Mouse (Mus musculus) intestine, postnatal 0 days (tissue): Measurements from ENCODE around the gene 1700015F17Rik. TPM values are rescaled to one million over a fixed set of nuclear protein-coding genes. Genes with fewer than 3 reads are reported as not detected.

Experiments used
- ATAC-seq: fragments of 200-750 bp; cut with Nextera tagmentation; 2 replicates; pipeline ENCODE4 v1.8.0; 2017; ENCODE audit warnings: mild to moderate bottlenecking, moderate TSS enrichment, moderate library complexity
- H3K27ac ChIP-seq: fragments of 300-500 bp; sonication (generic); 2 replicates; pipeline ENCODE4 v1.5.1; 2014; ENCODE audit warnings: mild to moderate bottlenecking, low read depth, low read length, moderate library complexity
- H3K27me3 ChIP-seq: fragments of 300-500 bp; sonication (generic); replicated peaks from 2 replicates; pipeline ENCODE4 v1.6.1; 2014; ENCODE audit warnings: low read length, mixed read lengths; ENCODE audit not compliant: control insufficient read depth, insufficient read depth
- H3K36me3 ChIP-seq: fragments of 300-500 bp; sonication (generic); 2 replicates; pipeline ENCODE4 v1.6.1; 2014; ENCODE audit warnings: mild to moderate bottlenecking, moderate library complexity; ENCODE audit not compliant: control insufficient read depth, insufficient read depth
- H3K4me1 ChIP-seq: fragments of 300-500 bp; sonication (generic); replicated peaks from 2 replicates; pipeline ENCODE4 v1.6.1; 2014; ENCODE audit warnings: antibody characterized with exemption, low read length, mixed read lengths; ENCODE audit not compliant: control insufficient read depth, insufficient read depth
- H3K4me2 ChIP-seq: fragments of 300-500 bp; sonication (generic); replicated peaks from 2 replicates; pipeline ENCODE4 v1.6.1; 2014; ENCODE audit warnings: low read depth, mild to moderate bottlenecking, moderate library complexity
- H3K4me3 ChIP-seq: fragments of 300-500 bp; sonication (generic); 2 replicates; pipeline ENCODE4 v1.5.1; 2014; ENCODE audit warnings: low read depth, low read length
- H3K9ac ChIP-seq: fragments of 300-500 bp; sonication (generic); 2 replicates; pipeline ENCODE4 v1.6.1; 2014; ENCODE audit warnings: mild to moderate bottlenecking, low read depth, low read length
- H3K9me3 ChIP-seq: fragments of 300-500 bp; sonication (generic); 2 replicates; pipeline ENCODE4 v1.6.1; 2016; ENCODE audit warnings: mixed run types; ENCODE audit not compliant: control insufficient read depth
- CTCF ChIP-seq: sonication (generic); IDR thresholded peaks from 2 replicates; pipeline ENCODE4 v1.5.1; 2016; ENCODE audit warnings: low read depth, mild to moderate bottlenecking, control low read depth, antibody characterized with exemption, moderate library complexity
- WGBS: fragments of 180-500 bp; shearing (Covaris S2); extraction: QIAGEN DNeasy Blood & Tissue Kit; methylation state at CpG from one replicate; pipeline ENCODE4 v1.1.7; 2014; 5-methylcytosine and 5-hydroxymethylcytosine counted together
- polyA plus RNA-seq: library from polyadenylated mRNA; unstranded; fragments of >200 nt; fragmentation: Nextera tagmentation; extraction: Ambion mirVana; gene quantifications from 2 replicates; pipeline ENCODE4 v1.2.1, GENCODE M21; 2015

Gene 1700015F17Rik
- polyA plus RNA-seq, 1 experiment from 2014 or later = not detected

- H3K9me3 ChIP-seq = no peaks in the 10 kb centered on the region
- no peaks in the 10 kb centered on the region for H3K27me3 ChIP-seq
- H3K9ac ChIP-seq = no peak overlapping the region
- 33% methylated on average over 16 of the region's 16 CpGs for WGBS
- ATAC-seq = no peak
- H3K36me3 ChIP-seq = no peaks in the 10 kb centered on the region
- H3K4me3 ChIP-seq = no peak overlapping the region
- H3K4me2 ChIP-seq = peak overlapping the region; percentile 30; the same call in 1 of the 2 replicates
- peak; percentile 87 for TF ChIP-seq CTCF
- no peaks in the 10 kb centered on the region for H3K4me1 ChIP-seq
- no peak overlapping the region for H3K27ac ChIP-seq
Measured at GRCm38 (mm10) chr5:5494269-5495005, 15.5 kb upstream of the 1700015F17Rik start.

GRCm38 (mm10) chr5:5492163-5492562, 13.2 kb upstream of the 1700015F17Rik start:
- Histone ChIP-seq H3K9me3 (no peaks in the 10 kb centered on the region), H3K9ac (no peak overlapping the region), H3K4me1 (no peaks in the 10 kb centered on the region), H3K27me3 (no peaks in the 10 kb centered on the region), H3K36me3 (no peaks in the 10 kb centered on the region), H3K27ac (no peak overlapping the region), H3K4me2 (no peak overlapping the region), H3K4me3 (no peak overlapping the region)
- no peak for ATAC-seq
- no peak for TF ChIP-seq CTCF
- WGBS = 97% methylated on average over 4 of the region's 4 CpGs

- Histone ChIP-seq H3K9me3 (no peaks in the 10 kb centered on the region), H3K27ac (no peak overlapping the region), H3K4me2 (no peak overlapping the region), H3K36me3 (no peaks in the 10 kb centered on the region), H3K27me3 (no peaks in the 10 kb centered on the region), H3K4me3 (no peak overlapping the region), H3K4me1 (no peaks in the 10 kb centered on the region), H3K9ac (no peak overlapping the region)
- WGBS = 58% methylated on average over 3 of the region's 3 CpGs
- ATAC-seq = no peak
- no peak for TF ChIP-seq CTCF
Measured at GRCm38 (mm10) chr5:5486071-5486470, 7.1 kb upstream of the 1700015F17Rik start.

- ATAC-seq = no peak
- no peak for TF ChIP-seq CTCF
- H3K4me1 ChIP-seq = no peaks in the 10 kb centered on the region
- H3K9me3 ChIP-seq = no peaks in the 10 kb centered on the region
- H3K27me3 ChIP-seq = no peaks in the 10 kb centered on the region
- no peak overlapping the region for H3K27ac ChIP-seq
- no peak overlapping the region for H3K9ac ChIP-seq
- H3K36me3 ChIP-seq = no peaks in the 10 kb centered on the region
- H3K4me3 ChIP-seq = no peak overlapping the region
- WGBS = 54% methylated on average over 9 of the region's 9 CpGs
- H3K4me2 ChIP-seq = no peak overlapping the region
Measured at GRCm38 (mm10) chr5:5483254-5483858, 4.4 kb upstream of the 1700015F17Rik start.

GRCm38 (mm10) chr5:5481662-5482061, 2.7 kb upstream of the 1700015F17Rik start:
- no peak overlapping the region for H3K4me2 ChIP-seq
- H3K36me3 ChIP-seq = no peaks in the 10 kb centered on the region
- no peak overlapping the region for H3K27ac ChIP-seq
- no peak overlapping the region for H3K4me3 ChIP-seq
- peak; percentile 80 for TF ChIP-seq CTCF
- ATAC-seq = no peak
- no peak overlapping the region for H3K9ac ChIP-seq
- no peaks in the 10 kb centered on the region for H3K9me3 ChIP-seq
- no peaks in the 10 kb centered on the region for H3K27me3 ChIP-seq
- 2% methylated on average over 1 of the region's 1 CpGs for WGBS
- no peaks in the 10 kb centered on the region for H3K4me1 ChIP-seq

- WGBS = 72% methylated on average over 4 of the region's 4 CpGs
- Histone ChIP-seq H3K27ac (no peak overlapping the region), H3K4me3 (no peak overlapping the region), H3K4me1 (no peaks in the 10 kb centered on the region), H3K9me3 (no peaks in the 10 kb centered on the region), H3K9ac (no peak overlapping the region), H3K4me2 (no peak overlapping the region), H3K27me3 (no peaks in the 10 kb centered on the region), H3K36me3 (no peaks in the 10 kb centered on the region)
- TF ChIP-seq CTCF = no peak
- no peak for ATAC-seq
Measured at GRCm38 (mm10) chr5:5476133-5476532, 2.8 kb downstream of the 1700015F17Rik start.
